Mouse (Mus musculus): ENCODE measurements at regions not wholly inside any gene's neighbourhood (a gene's known extent, or its start where the extent isn't known, plus 50 kb on each side); places are given as distances from the start of the nearest gene placed in this dataset.

DNA sequence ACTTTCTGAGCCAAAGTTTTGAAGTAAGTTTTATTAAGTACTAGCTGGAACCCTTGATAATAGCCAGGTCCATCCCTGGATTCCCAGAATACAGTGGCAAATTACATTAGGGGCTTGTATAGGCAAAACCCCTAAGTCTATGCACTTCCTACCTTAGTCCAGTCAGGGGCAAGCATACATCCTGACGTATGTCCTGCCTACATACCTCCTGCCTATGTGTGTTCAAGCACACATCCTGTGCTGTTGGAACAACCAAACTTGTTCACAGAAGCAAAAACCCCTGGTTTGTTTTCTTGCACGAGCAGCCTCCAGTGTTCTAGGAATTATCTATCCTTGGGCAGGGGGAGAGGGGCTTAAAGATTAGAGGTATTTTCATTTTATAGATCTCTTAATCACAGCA, 66.4 kb upstream of the Bmp2k start:
- DNase-seq (ENCODE audit: extremely low read depth, low read depth), result no peak

DNA sequence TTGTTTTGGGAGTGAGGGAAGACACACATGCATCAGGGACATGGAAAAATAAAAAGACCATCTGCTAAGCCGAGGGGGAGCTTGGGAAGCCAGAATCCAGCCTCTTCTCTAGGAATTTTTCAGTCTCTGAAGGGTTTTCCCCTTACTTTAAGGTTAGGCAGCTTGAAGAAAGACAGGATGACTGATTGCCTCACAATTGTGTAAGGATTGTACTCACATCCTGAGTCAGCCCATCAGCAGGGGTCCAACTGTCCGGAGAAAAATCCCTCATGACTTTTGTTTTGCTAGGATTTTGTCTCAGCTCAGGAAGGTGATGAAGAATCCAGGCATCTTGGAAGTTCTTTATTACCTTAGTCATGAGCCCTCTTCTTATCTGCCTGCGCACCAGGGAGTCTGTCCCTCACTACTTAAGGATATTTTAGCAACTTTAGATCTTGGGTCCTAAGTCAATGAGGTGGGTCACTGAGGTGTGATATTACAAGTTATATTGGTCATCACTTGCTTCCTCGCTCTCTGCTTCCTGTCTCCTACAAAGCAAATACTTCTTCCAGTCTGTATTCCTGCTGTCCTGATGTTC, 65.8 kb upstream of the Bmp2k start:
- no peak for DNase-seq (ENCODE audit: extremely low read depth, low read depth)

DNA sequence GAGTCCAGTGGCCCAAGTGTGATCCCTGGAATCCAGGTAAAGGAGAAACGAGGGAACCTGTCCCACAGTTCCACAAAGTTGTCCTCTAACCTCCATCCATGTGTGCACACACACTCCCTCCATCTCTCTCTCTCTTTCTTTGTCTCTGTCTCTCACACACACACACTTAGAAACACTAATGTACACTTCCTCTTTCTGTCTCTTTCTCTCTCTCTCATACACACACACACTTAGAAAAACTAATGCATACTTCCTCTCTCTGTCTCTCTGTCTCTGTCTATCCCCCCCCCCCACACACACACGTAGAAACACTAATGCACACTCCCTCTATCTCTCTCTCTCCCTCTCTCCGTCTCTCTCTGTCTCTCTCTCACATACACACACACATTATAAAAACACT, 61.2 kb upstream of the Bmp2k start:
- DNase-seq (ENCODE audit: extremely low read depth, low read depth), result no peak

DNA sequence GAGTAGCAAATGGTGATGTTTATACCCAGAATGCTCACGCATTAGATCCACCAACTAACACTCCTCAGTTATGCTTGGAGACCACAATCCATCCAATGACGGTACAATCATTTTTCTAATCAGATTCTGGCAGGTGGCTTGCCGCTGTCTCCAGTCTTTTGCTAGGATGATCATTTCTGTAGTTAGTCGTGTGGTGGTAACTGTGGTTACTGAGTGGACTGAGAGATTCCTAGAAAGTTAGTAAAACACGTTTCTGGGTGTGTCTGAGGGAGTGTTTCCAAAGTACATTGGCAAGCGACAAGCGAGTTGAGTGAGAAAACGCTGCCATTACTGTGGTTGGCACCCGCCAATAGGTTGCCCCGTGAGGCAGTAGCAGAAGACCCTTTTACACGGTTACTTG, 58.8 kb upstream of the Bmp2k start:
- no peak for DNase-seq (ENCODE audit: extremely low read depth, low read depth)

DNA sequence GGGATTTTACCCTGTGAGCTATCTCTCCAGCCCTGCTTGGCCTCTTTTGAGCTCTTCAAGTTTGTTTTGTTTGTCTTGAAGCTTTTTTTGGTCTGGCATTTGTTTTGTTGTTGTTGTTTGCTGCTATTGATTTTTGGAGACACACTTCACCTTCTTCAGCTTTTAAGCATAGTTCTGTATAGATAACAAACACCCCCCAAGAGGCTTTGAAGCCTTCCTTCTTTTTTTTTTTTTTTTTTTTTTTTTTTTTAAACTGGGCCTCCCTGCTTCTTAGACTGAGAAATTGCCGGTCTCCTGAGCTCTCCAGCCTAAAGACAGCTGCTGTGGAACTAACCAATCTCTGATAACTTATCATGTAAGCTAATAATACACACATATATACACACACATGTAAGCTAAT, 58.2 kb upstream of the Bmp2k start:
- DNase-seq (ENCODE audit: extremely low read depth, low read depth), result no peak

DNA sequence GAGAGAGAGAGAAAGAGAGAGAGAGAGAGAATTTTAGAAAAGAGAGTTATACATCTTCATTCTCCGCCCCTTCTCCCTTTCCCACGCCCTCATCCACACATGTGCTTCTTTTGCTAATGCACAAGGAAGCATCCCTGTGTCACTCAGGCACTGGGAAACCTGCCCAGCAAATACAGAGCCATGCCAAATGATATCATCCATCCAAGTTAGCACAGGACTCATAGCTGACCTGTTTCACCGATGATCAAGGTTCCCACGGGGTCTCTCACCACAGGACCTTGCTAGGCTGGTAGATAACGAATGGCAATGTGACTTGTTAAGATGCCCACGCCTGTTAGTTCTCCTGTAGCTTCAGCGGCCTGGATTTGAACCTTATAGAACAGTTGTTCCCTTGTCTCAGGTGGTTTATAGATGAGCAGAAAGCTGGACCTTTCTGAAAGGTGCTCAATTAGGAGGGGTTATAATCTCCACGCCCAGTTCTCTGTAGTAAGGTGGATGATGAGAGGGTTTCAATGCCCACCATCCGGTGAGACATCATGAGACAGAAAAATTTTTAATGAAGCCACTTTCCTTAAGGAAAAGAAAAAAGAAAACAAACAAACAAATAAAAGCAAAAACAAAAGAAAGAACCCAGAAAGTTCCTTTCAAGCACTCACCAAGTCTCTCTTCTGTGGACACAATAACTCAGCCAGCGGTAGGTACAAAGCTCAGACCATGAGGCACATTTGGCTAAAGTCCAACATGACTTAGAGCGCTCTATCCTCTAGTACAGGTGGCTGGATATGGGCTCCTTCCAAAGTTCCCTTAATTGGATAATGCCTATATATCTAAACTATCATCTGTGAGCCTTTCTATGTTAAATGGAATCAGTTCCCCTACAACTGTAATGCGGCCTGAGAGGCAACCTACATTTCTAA, 57.1 kb upstream of the Bmp2k start:
- no peak for DNase-seq (ENCODE audit: extremely low read depth, low read depth)

DNA sequence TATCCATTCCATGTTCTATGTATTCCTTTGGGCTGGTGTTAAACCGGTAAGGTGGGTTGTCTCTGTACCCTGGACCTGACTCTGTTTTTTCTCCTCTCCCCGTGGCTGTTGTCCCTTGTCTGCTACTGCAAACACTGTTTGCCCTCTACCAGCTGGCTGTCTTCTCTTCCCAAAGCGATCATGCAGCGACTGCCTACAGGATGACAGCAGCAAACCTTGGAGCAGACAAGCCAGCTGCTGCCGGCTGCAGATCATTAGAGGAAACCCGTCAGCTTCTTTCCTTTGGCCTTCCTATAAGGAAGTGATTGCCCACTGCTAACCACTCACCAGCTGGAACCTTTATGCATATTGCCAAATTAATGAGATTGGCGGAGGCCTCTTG, 56.4 kb upstream of the Bmp2k start:
- no peak for DNase-seq (ENCODE audit: extremely low read depth, low read depth)

DNA sequence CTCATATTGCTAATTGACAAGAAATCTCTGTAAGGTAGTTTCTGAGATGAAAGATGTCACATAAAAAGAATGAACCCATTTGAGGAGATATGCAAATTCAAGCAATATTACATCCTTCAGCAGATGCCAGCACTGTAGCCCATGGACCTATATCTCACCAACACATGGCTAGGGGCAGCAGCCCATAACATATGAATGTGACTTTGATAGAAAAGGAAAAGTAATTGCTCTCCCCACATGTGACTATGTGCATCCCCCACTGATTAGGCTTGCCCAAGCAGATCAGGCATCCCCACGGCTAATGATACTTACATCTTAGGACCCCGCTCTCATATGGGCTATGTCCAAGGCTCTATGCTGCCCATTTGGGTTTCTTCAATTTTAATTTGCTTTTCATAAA, 56.0 kb upstream of the Bmp2k start:
- no peak for DNase-seq (ENCODE audit: extremely low read depth, low read depth)
